Mouse (Mus musculus) urinary bladder, adult 2 months (tissue): ENCODE results near the gene Adam19. TPM values are rescaled to one million over a fixed set of nuclear protein-coding genes. Genes with fewer than 3 reads are reported as not detected.
"Not testable (repeated sequence)": the region's sequence is repeated elsewhere in the genome, so short reads cannot be mapped to it uniquely, and the experiment has no call there.

Source experiments
- DNase-seq: peaks from one replicate; pipeline ENCODE4 v3.0.0; 2022; ENCODE audit warnings: low spot score
- polyA plus RNA-seq: library from polyadenylated mRNA; depleted of rRNA; stranded (reverse); fragments of >200 nt; gene quantifications from 2 replicates; pipeline ENCODE4 v1.2.3, GENCODE M21; 2012; rRNA removed

Adam19 gene
- 16.5 and 18.0 TPM in 2 replicates for polyA plus RNA-seq

GRCm38 (mm10) chr11:46055896-46056769, at the start of gene Adam19:
Gene Adam19, plus strand, starts transcription at chr11:46055992.
- peak; percentile 61 for DNase-seq

GRCm38 (mm10) chr11:46016061-46016460, 39.7 kb upstream of the Adam19 start:
- peak; percentile 29 for DNase-seq

- no peak for DNase-seq
Observed at GRCm38 (mm10) chr11:46020246-46020645, 35.5 kb upstream of the Adam19 start.

- DNase-seq = no peak
Observed at GRCm38 (mm10) chr11:46021850-46022249, 33.9 kb upstream of the Adam19 start.

- no peak for DNase-seq
Observed at GRCm38 (mm10) chr11:46022983-46023382, 32.8 kb upstream of the Adam19 start.

GRCm38 (mm10) chr11:46025962-46026392, 29.8 kb upstream of the Adam19 start:
- DNase-seq = no peak

- no peak for DNase-seq
Observed at GRCm38 (mm10) chr11:46027952-46028814, 27.6 kb upstream of the Adam19 start.

GRCm38 (mm10) chr11:46029485-46029884, 26.3 kb upstream of the Adam19 start:
- DNase-seq = no peak

GRCm38 (mm10) chr11:46030026-46030425, 25.8 kb upstream of the Adam19 start:
- no peak for DNase-seq

GRCm38 (mm10) chr11:46031470-46031869, 24.3 kb upstream of the Adam19 start:
- DNase-seq = no peak

- no peak for DNase-seq
Observed at GRCm38 (mm10) chr11:46032956-46033355, 22.8 kb upstream of the Adam19 start.

- no peak for DNase-seq
Observed at GRCm38 (mm10) chr11:46036374-46036773, 19.4 kb upstream of the Adam19 start.

- no peak for DNase-seq
Observed at GRCm38 (mm10) chr11:46038901-46039300, 16.9 kb upstream of the Adam19 start.

GRCm38 (mm10) chr11:46039335-46039734, 16.5 kb upstream of the Adam19 start:
- no peak for DNase-seq

GRCm38 (mm10) chr11:46040841-46041556, 14.8 kb upstream of the Adam19 start:
- no peak for DNase-seq

- DNase-seq = no peak
Observed at GRCm38 (mm10) chr11:46041607-46042267, 14.1 kb upstream of the Adam19 start.

GRCm38 (mm10) chr11:46044781-46045180, 11.0 kb upstream of the Adam19 start:
- DNase-seq = no peak

GRCm38 (mm10) chr11:46047264-46047663, 8.5 kb upstream of the Adam19 start:
- no peak for DNase-seq

GRCm38 (mm10) chr11:46052105-46052659, 3.6 kb upstream of the Adam19 start, which contains the start of gene Gm12166:
Gene Gm12166, minus strand, starts transcription at chr11:46052321.
- DNase-seq = not testable (repeated sequence)

- DNase-seq = not testable (repeated sequence)
Observed at GRCm38 (mm10) chr11:46053457-46053856, 2.3 kb upstream of the Adam19 start.

- DNase-seq = no peak
Observed at GRCm38 (mm10) chr11:46054311-46054710, 1.5 kb upstream of the Adam19 start.
